Mouse (Mus musculus) ovary, postnatal 36 days (tissue): ENCODE data around the gene Tulp4.

Experiments used
- DNase-seq: peaks from one replicate; pipeline ENCODE4 v3.0.0; 2022; ENCODE audit warnings: low spot score, mixed read lengths

Gene Tulp4

GRCm38 (mm10) chr17:6106361-6107014 is at the start of gene Tulp4:
TSS of gene Tulp4 (plus strand) at chr17:6106437.
- peak; percentile 86 for DNase-seq

- DNase-seq: no peak
Measured at GRCm38 (mm10) chr17:6062793-6063192, 43.4 kb upstream of the Tulp4 start.

- no peak for DNase-seq
Measured at GRCm38 (mm10) chr17:6063532-6063931, 42.7 kb upstream of the Tulp4 start.

- DNase-seq: no peak
Measured at GRCm38 (mm10) chr17:6066021-6066420, 40.2 kb upstream of the Tulp4 start.

GRCm38 (mm10) chr17:6067613-6068012 is 38.6 kb upstream of the Tulp4 start:
- DNase-seq: no peak

- DNase-seq: no peak
Measured at GRCm38 (mm10) chr17:6069866-6070265, 36.4 kb upstream of the Tulp4 start.

- DNase-seq: no peak
Measured at GRCm38 (mm10) chr17:6073405-6073804, 32.8 kb upstream of the Tulp4 start.

GRCm38 (mm10) chr17:6079287-6080122 is 26.7 kb upstream of the Tulp4 start, which contains the start of the genes Serac1 and Gtf2h5:
TSS of gene Serac1 (minus strand) at chr17:6079741.
TSS of gene Gtf2h5 (plus strand) at chr17:6079786.
- DNase-seq: peak; percentile 98

- no peak for DNase-seq
Measured at GRCm38 (mm10) chr17:6083323-6083890, 22.8 kb upstream of the Tulp4 start.

- no peak for DNase-seq
Measured at GRCm38 (mm10) chr17:6091604-6092003, 14.6 kb upstream of the Tulp4 start.

- no peak for DNase-seq
Measured at GRCm38 (mm10) chr17:6095579-6095978, 10.7 kb upstream of the Tulp4 start.

GRCm38 (mm10) chr17:6097884-6098283 is 8.4 kb upstream of the Tulp4 start:
- DNase-seq: peak; percentile 45

- no peak for DNase-seq
Measured at GRCm38 (mm10) chr17:6102287-6102686, 4.0 kb upstream of the Tulp4 start.

- no peak for DNase-seq
Measured at GRCm38 (mm10) chr17:6103566-6103965, 2.7 kb upstream of the Tulp4 start.

- peak; percentile 52 for DNase-seq
Measured at GRCm38 (mm10) chr17:6107015-6107601, 871 bp downstream of the Tulp4 start.

GRCm38 (mm10) chr17:6108175-6108574 is 1.9 kb downstream of the Tulp4 start:
- no peak for DNase-seq

GRCm38 (mm10) chr17:6110956-6111355 is 4.7 kb downstream of the Tulp4 start:
- no peak for DNase-seq

- no peak for DNase-seq
Measured at GRCm38 (mm10) chr17:6113653-6114052, 7.4 kb downstream of the Tulp4 start.

- DNase-seq: no peak
Measured at GRCm38 (mm10) chr17:6115085-6115484, 8.8 kb downstream of the Tulp4 start.

- DNase-seq: no peak
Measured at GRCm38 (mm10) chr17:6117148-6117725, 11.0 kb downstream of the Tulp4 start.

- no peak for DNase-seq
Measured at GRCm38 (mm10) chr17:6117917-6118316, 11.7 kb downstream of the Tulp4 start.

- no peak for DNase-seq
Measured at GRCm38 (mm10) chr17:6118861-6119260, 12.6 kb downstream of the Tulp4 start.
